Mouse (Mus musculus) erythroblast, adult 5-6 weeks (primary cell): ENCODE results near the gene Pitpnm2. TPM values are rescaled to one million over a fixed set of nuclear protein-coding genes. Genes with fewer than 3 reads are reported as not detected.

Experiments
- ATAC-seq: replicated peaks from 2 replicates; pipeline ENCODE4 v1.8.0; 2016; ENCODE audit warnings: moderate number of reproducible peaks, mild to moderate bottlenecking, moderate TSS enrichment, inconsistent platforms; ENCODE audit not compliant: poor library complexity, low FRiP score, severe bottlenecking
- total RNA-seq, 2 experiments: library from RNA; stranded (forward) in 1 of 2; stranded (reverse) in 1 of 2; fragments of 150-400 nt in 1 of 2; fragments of 200-764, 138-1000 nt in 1 of 2; gene quantifications; 2 replicates each; pipeline versions ENCODE4 v1.2.3 to v1.2.4; 2015 to 2017; ENCODE audit warnings: low replicate concordance in 2 of 2

The Pitpnm2 gene
- total RNA-seq, 2 experiments from 2014 or later: 1.0 to 1.9 TPM

GRCm38 (mm10) chr5:124248845-124249613, 531 bp downstream of the Pitpnm2 start:
- 0 out of 2 replicates have a peak, but pooled peaks have one; percentile 26 for ATAC-seq

GRCm38 (mm10) chr5:124247986-124248626, 1.5 kb downstream of the Pitpnm2 start:
- ATAC-seq: 0 out of 2 replicates have a peak, but pooled peaks have one; percentile 31

GRCm38 (mm10) chr5:124247296-124247695, 2.3 kb downstream of the Pitpnm2 start:
- ATAC-seq: no peak

GRCm38 (mm10) chr5:124244885-124245284, 4.7 kb downstream of the Pitpnm2 start:
- ATAC-seq: no peak

GRCm38 (mm10) chr5:124244449-124244848, 5.1 kb downstream of the Pitpnm2 start:
- no peak for ATAC-seq

GRCm38 (mm10) chr5:124243236-124243901, 6.2 kb downstream of the Pitpnm2 start:
- ATAC-seq: no peak

- ATAC-seq: no peak
Observed at GRCm38 (mm10) chr5:124241686-124242444, 7.7 kb downstream of the Pitpnm2 start.

GRCm38 (mm10) chr5:124240841-124241685, 8.5 kb downstream of the Pitpnm2 start:
- ATAC-seq: no peak

GRCm38 (mm10) chr5:124236180-124236579, 13.4 kb downstream of the Pitpnm2 start:
- no peak for ATAC-seq

GRCm38 (mm10) chr5:124234778-124235177, 14.8 kb downstream of the Pitpnm2 start:
- ATAC-seq: no peak

- no peak for ATAC-seq
Observed at GRCm38 (mm10) chr5:124233874-124234661, 15.5 kb downstream of the Pitpnm2 start.

- ATAC-seq: no peak
Observed at GRCm38 (mm10) chr5:124233144-124233465, 16.5 kb downstream of the Pitpnm2 start.

- ATAC-seq: no peak
Observed at GRCm38 (mm10) chr5:124232360-124233143, 17.0 kb downstream of the Pitpnm2 start.

- ATAC-seq: no peak
Observed at GRCm38 (mm10) chr5:124230461-124230860, 19.1 kb downstream of the Pitpnm2 start.

GRCm38 (mm10) chr5:124227193-124227592, 22.4 kb downstream of the Pitpnm2 start:
- ATAC-seq: no peak

- no peak for ATAC-seq
Observed at GRCm38 (mm10) chr5:124226494-124226893, 23.1 kb downstream of the Pitpnm2 start.

GRCm38 (mm10) chr5:124225891-124226290, 23.7 kb downstream of the Pitpnm2 start:
- 0 out of 2 replicates have a peak, but pooled peaks have one; percentile 16 for ATAC-seq
